Mouse (Mus musculus) testis, adult 2 months (tissue): Measurements from ENCODE around the gene Tsen54.

Experiments
- CTCF ChIP-seq: fragments of 200-500 bp; IDR thresholded peaks from 2 replicates; pipeline ENCODE4 v1.5.1; 2012; ENCODE audit warnings: low read depth, mild to moderate bottlenecking, inconsistent platforms, low read length, moderate library complexity; ENCODE audit not compliant: control insufficient read depth, insufficient read depth, insufficient replicate concordance
- POLR2A ChIP-seq: fragments of 200-500 bp; IDR thresholded peaks from 2 replicates; pipeline ENCODE4 v1.6.1; 2012; ENCODE audit warnings: low read depth, mild to moderate bottlenecking, inconsistent platforms, low read length, moderate library complexity; ENCODE audit not compliant: control insufficient read depth

GRCm38 (mm10) chr11:115854674-115855073 lies 40.1 kb downstream of the Tsen54 start:
- TF ChIP-seq CTCF = no peak
- TF ChIP-seq POLR2A = no peak
